Mouse (Mus musculus) embryonic facial prominence, embryonic 15.5 days (tissue): ENCODE data around the gene Zbtb16. TPM values are rescaled to one million over a fixed set of nuclear protein-coding genes. Genes with fewer than 3 reads are reported as not detected.

Source experiments
- ATAC-seq: fragments of 200-750 bp; cut with Nextera tagmentation; 2 replicates; pipeline ENCODE4 v1.8.0; 2017; ENCODE audit warnings: low read depth, moderate TSS enrichment; ENCODE audit not compliant: insufficient number of reproducible peaks, low FRiP score, low TSS enrichment
- H3K27ac ChIP-seq: fragments of 300-500 bp; sonication (generic); replicated peaks from 2 replicates; pipeline ENCODE4 v1.5.1; 2015; ENCODE audit warnings: mild to moderate bottlenecking, inconsistent platforms
- H3K27me3 ChIP-seq: fragments of 300-500 bp; sonication (generic); 2 replicates; pipeline ENCODE4 v1.6.1; 2015; ENCODE audit warnings: inconsistent platforms
- H3K36me3 ChIP-seq: fragments of 300-500 bp; sonication (generic); 2 replicates; pipeline ENCODE4 v1.6.1; 2015; ENCODE audit warnings: mild to moderate bottlenecking, inconsistent platforms
- H3K4me1 ChIP-seq: fragments of 300-500 bp; sonication (generic); 2 replicates; pipeline ENCODE4 v1.6.1; 2015; ENCODE audit warnings: inconsistent platforms
- H3K4me2 ChIP-seq: fragments of 300-500 bp; sonication (generic); replicated peaks from 2 replicates; pipeline ENCODE4 v1.6.1; 2015; ENCODE audit warnings: mild to moderate bottlenecking, inconsistent platforms
- H3K4me3 ChIP-seq: fragments of 300-500 bp; sonication (generic); replicated peaks from 2 replicates; pipeline ENCODE4 v1.5.1; 2015; ENCODE audit warnings: mild to moderate bottlenecking, inconsistent platforms
- H3K9ac ChIP-seq: fragments of 300-500 bp; sonication (generic); 2 replicates; pipeline ENCODE4 v1.6.1; 2015; ENCODE audit warnings: inconsistent platforms
- H3K9me3 ChIP-seq: fragments of 300-500 bp; sonication (generic); replicated peaks from 2 replicates; pipeline ENCODE4 v1.6.1; 2016; ENCODE audit warnings: inconsistent platforms
- WGBS: fragments of 180-500 bp; shearing (Covaris S2); methylation state at CpG from one replicate; pipeline ENCODE4 v1.1.7; 2015; 5-methylcytosine and 5-hydroxymethylcytosine counted together
- polyA plus RNA-seq: library from polyadenylated mRNA; unstranded; fragments of >200 nt; fragmentation: Nextera tagmentation; extraction: Ambion mirVana; gene quantifications from 2 replicates; pipeline ENCODE4 v1.2.1, GENCODE M21; 2015

Gene Zbtb16
- polyA plus RNA-seq, 1 experiment from 2014 or later = 10.0 TPM

GRCm38 (mm10) chr9:48751900-48752299 is 84.1 kb downstream of the Zbtb16 start:
- Histone ChIP-seq H3K4me3 (no peak overlapping the region), H3K9me3 (no peaks in the 10 kb centered on the region), H3K4me1 (0 out of 2 replicates have a peak, but pooled peaks cover 10% of the 10 kb centered on the region), H3K9ac (no peak overlapping the region), H3K4me2 (no peak overlapping the region), H3K36me3 (no peaks in the 10 kb centered on the region), H3K27ac (peak overlapping the region; percentile 40; the same call in 1 of the 2 replicates), H3K27me3 (no peaks in the 10 kb centered on the region)
- 50% methylated on average over 3 of the region's 3 CpGs for WGBS
- no peak for ATAC-seq

GRCm38 (mm10) chr9:48749666-48750065 is 86.4 kb downstream of the Zbtb16 start:
- no peaks in the 10 kb centered on the region for H3K9me3 ChIP-seq
- 77% methylated on average over 6 of the region's 6 CpGs for WGBS
- H3K4me2 ChIP-seq = no peak overlapping the region
- no peaks in the 10 kb centered on the region for H3K36me3 ChIP-seq
- no peak overlapping the region for H3K27ac ChIP-seq
- no peak for ATAC-seq
- no peaks in the 10 kb centered on the region for H3K27me3 ChIP-seq
- H3K9ac ChIP-seq = no peak overlapping the region
- H3K4me3 ChIP-seq = no peak overlapping the region
- 0 out of 2 replicates have a peak, but pooled peaks cover 11% of the 10 kb centered on the region for H3K4me1 ChIP-seq

GRCm38 (mm10) chr9:48749168-48749567 is 86.9 kb downstream of the Zbtb16 start:
- 0 out of 2 replicates have a peak, but pooled peaks cover 11% of the 10 kb centered on the region for H3K4me1 ChIP-seq
- H3K27ac ChIP-seq = no peak overlapping the region
- no peak overlapping the region for H3K4me3 ChIP-seq
- 79% methylated on average over 4 of the region's 4 CpGs for WGBS
- no peaks in the 10 kb centered on the region for H3K27me3 ChIP-seq
- no peaks in the 10 kb centered on the region for H3K9me3 ChIP-seq
- H3K4me2 ChIP-seq = no peak overlapping the region
- H3K36me3 ChIP-seq = no peaks in the 10 kb centered on the region
- H3K9ac ChIP-seq = no peak overlapping the region
- no peak for ATAC-seq

GRCm38 (mm10) chr9:48748761-48749160 is 87.3 kb downstream of the Zbtb16 start:
- no peaks in the 10 kb centered on the region for H3K9me3 ChIP-seq
- H3K9ac ChIP-seq = no peak overlapping the region
- no peak overlapping the region for H3K4me3 ChIP-seq
- WGBS = 96% methylated on average over 4 of the region's 4 CpGs
- H3K27ac ChIP-seq = no peak overlapping the region
- 0 out of 2 replicates have a peak, but pooled peaks cover 11% of the 10 kb centered on the region for H3K4me1 ChIP-seq
- no peak for ATAC-seq
- no peaks in the 10 kb centered on the region for H3K27me3 ChIP-seq
- H3K36me3 ChIP-seq = no peaks in the 10 kb centered on the region
- H3K4me2 ChIP-seq = no peak overlapping the region

GRCm38 (mm10) chr9:48748216-48748615 is 87.8 kb downstream of the Zbtb16 start:
- Histone ChIP-seq H3K36me3 (no peaks in the 10 kb centered on the region), H3K4me3 (no peak overlapping the region), H3K4me1 (0 out of 2 replicates have a peak, but pooled peaks cover 11% of the 10 kb centered on the region), H3K9ac (no peak overlapping the region), H3K27me3 (no peaks in the 10 kb centered on the region), H3K4me2 (no peak overlapping the region), H3K9me3 (no peaks in the 10 kb centered on the region), H3K27ac (no peak overlapping the region)
- WGBS = 77% methylated on average over 4 of the region's 4 CpGs
- no peak for ATAC-seq

- no peak for ATAC-seq
- H3K4me3 ChIP-seq = no peak overlapping the region
- H3K4me2 ChIP-seq = no peak overlapping the region
- no peaks in the 10 kb centered on the region for H3K27me3 ChIP-seq
- H3K4me1 ChIP-seq = 0 out of 2 replicates have a peak, but pooled peaks cover 6% of the 10 kb centered on the region
- 91% methylated on average over 10 of the region's 10 CpGs for WGBS
- no peaks in the 10 kb centered on the region for H3K36me3 ChIP-seq
- H3K9me3 ChIP-seq = no peaks in the 10 kb centered on the region
- no peak overlapping the region for H3K9ac ChIP-seq
- H3K27ac ChIP-seq = no peak overlapping the region
Observed at GRCm38 (mm10) chr9:48746506-48746905, 89.5 kb downstream of the Zbtb16 start.

- Histone ChIP-seq H3K9ac (no peak overlapping the region), H3K27me3 (no peaks in the 10 kb centered on the region), H3K4me1 (peaks cover 12% of the 10 kb centered on the region), H3K36me3 (no peaks in the 10 kb centered on the region), H3K4me2 (no peak overlapping the region), H3K4me3 (no peak overlapping the region), H3K27ac (peak overlapping the region; percentile 55), H3K9me3 (no peaks in the 10 kb centered on the region)
- no peak for ATAC-seq
- 60% methylated on average over 5 of the region's 5 CpGs for WGBS
Observed at GRCm38 (mm10) chr9:48745347-48746119, 90.5 kb downstream of the Zbtb16 start.

- Histone ChIP-seq H3K4me3 (no peak overlapping the region), H3K4me2 (no peak overlapping the region), H3K27ac (0 out of 2 replicates have a peak overlapping the region, but pooled peaks have one; percentile 58), H3K36me3 (no peaks in the 10 kb centered on the region), H3K4me1 (peaks cover 18% of the 10 kb centered on the region), H3K9ac (no peak overlapping the region), H3K27me3 (no peaks in the 10 kb centered on the region), H3K9me3 (no peaks in the 10 kb centered on the region)
- WGBS = 55% methylated on average over 13 of the region's 13 CpGs
- ATAC-seq = no peak
Observed at GRCm38 (mm10) chr9:48744916-48745315, 91.1 kb downstream of the Zbtb16 start.

GRCm38 (mm10) chr9:48744451-48744850 is 91.6 kb downstream of the Zbtb16 start:
- H3K9me3 ChIP-seq = no peaks in the 10 kb centered on the region
- no peak overlapping the region for H3K4me2 ChIP-seq
- H3K9ac ChIP-seq = no peak overlapping the region
- peak overlapping the region; percentile 58; the same call in 1 of the 2 replicates for H3K27ac ChIP-seq
- WGBS = 87% methylated on average over 6 of the region's 6 CpGs
- H3K36me3 ChIP-seq = no peaks in the 10 kb centered on the region
- no peak overlapping the region for H3K4me3 ChIP-seq
- H3K27me3 ChIP-seq = no peaks in the 10 kb centered on the region
- ATAC-seq = no peak
- peaks cover 23% of the 10 kb centered on the region for H3K4me1 ChIP-seq

GRCm38 (mm10) chr9:48743338-48744285 is 92.4 kb downstream of the Zbtb16 start:
- H3K27ac ChIP-seq = no peak overlapping the region
- 86% methylated on average over 11 of the region's 11 CpGs for WGBS
- ATAC-seq = no peak
- H3K4me3 ChIP-seq = no peak overlapping the region
- H3K4me2 ChIP-seq = no peak overlapping the region
- H3K4me1 ChIP-seq = peaks cover 31% of the 10 kb centered on the region
- H3K9ac ChIP-seq = no peak overlapping the region
- no peaks in the 10 kb centered on the region for H3K27me3 ChIP-seq
- no peaks in the 10 kb centered on the region for H3K9me3 ChIP-seq
- H3K36me3 ChIP-seq = no peaks in the 10 kb centered on the region

- WGBS = 91% methylated on average over 7 of the region's 7 CpGs
- no peaks in the 10 kb centered on the region for H3K9me3 ChIP-seq
- H3K36me3 ChIP-seq = no peaks in the 10 kb centered on the region
- no peak for ATAC-seq
- no peaks in the 10 kb centered on the region for H3K27me3 ChIP-seq
- no peak overlapping the region for H3K27ac ChIP-seq
- H3K4me1 ChIP-seq = peaks cover 45% of the 10 kb centered on the region
- no peak overlapping the region for H3K4me3 ChIP-seq
- no peak overlapping the region for H3K9ac ChIP-seq
- H3K4me2 ChIP-seq = no peak overlapping the region
Observed at GRCm38 (mm10) chr9:48742150-48742549, 93.9 kb downstream of the Zbtb16 start.
